Mouse (Mus musculus) right cerebral cortex, adult 18-20 months (tissue): ENCODE measurements at regions not wholly inside any gene's neighbourhood (a gene's known extent, or its start where the extent isn't known, plus 50 kb on each side); places are given as distances from the start of the nearest gene placed in this dataset.
"Not testable (repeated sequence)": the region's sequence is repeated elsewhere in the genome, so short reads cannot be mapped to it uniquely, and the experiment has no call there.

Source experiments
- DNase-seq: peaks from one replicate; pipeline ENCODE4 v3.0.0; 2022; ENCODE audit warnings: mixed read lengths

GRCm38 (mm10) chr8:20495542-20495941, 119.2 kb upstream of the Gm21119 start:
- not testable (repeated sequence) for DNase-seq

- not testable (repeated sequence) for DNase-seq
These were observed 100.8 kb upstream of the Gm21119 start for GRCm38 (mm10) chr8:20513920-20514319.

- DNase-seq, result not testable (repeated sequence)
These were observed 98.3 kb upstream of the Gm21119 start for GRCm38 (mm10) chr8:20516324-20516830.

GRCm38 (mm10) chr8:20517551-20517950, 97.2 kb upstream of the Gm21119 start:
- not testable (repeated sequence) for DNase-seq

GRCm38 (mm10) chr8:20524539-20524938, 90.2 kb upstream of the Gm21119 start:
- DNase-seq, result not testable (repeated sequence)

GRCm38 (mm10) chr8:20529048-20529447, 85.7 kb upstream of the Gm21119 start:
- not testable (repeated sequence) for DNase-seq

GRCm38 (mm10) chr8:20539031-20539430, 75.7 kb upstream of the Gm21119 start:
- DNase-seq, result not testable (repeated sequence)

- DNase-seq, result not testable (repeated sequence)
These were observed 70.6 kb upstream of the Gm21119 start for GRCm38 (mm10) chr8:20544084-20544483.

- DNase-seq, result not testable (repeated sequence)
These were observed 69.4 kb upstream of the Gm21119 start for GRCm38 (mm10) chr8:20545347-20545746.

GRCm38 (mm10) chr8:20546401-20546800, 68.3 kb upstream of the Gm21119 start:
- not testable (repeated sequence) for DNase-seq

- peak; percentile 97 for DNase-seq
These were observed 64.5 kb upstream of the Gm21119 start for GRCm38 (mm10) chr8:20550054-20550778.

- not testable (repeated sequence) for DNase-seq
These were observed 58.1 kb upstream of the Gm21119 start for GRCm38 (mm10) chr8:20556501-20557181.

GRCm38 (mm10) chr8:20557184-20557583, 57.5 kb upstream of the Gm21119 start:
- DNase-seq, result not testable (repeated sequence)

GRCm38 (mm10) chr8:20557609-20558008, 57.1 kb upstream of the Gm21119 start:
- peak; percentile 11 for DNase-seq
